Mouse (Mus musculus) liver, embryonic 14.5 days (tissue): ENCODE data around the gene Il10ra. TPM values are rescaled to one million over a fixed set of nuclear protein-coding genes. Genes with fewer than 3 reads are reported as not detected.

ENCODE experiments used
- ATAC-seq: fragments of 200-750 bp; cut with Nextera tagmentation; 2 replicates; pipeline ENCODE4 v1.8.0; 2017; ENCODE audit warnings: moderate number of reproducible peaks, mild to moderate bottlenecking, moderate library complexity; ENCODE audit not compliant: insufficient read depth
- DNase-seq, 3 experiments: peaks; one replicate each; pipeline ENCODE4 v3.0.0-alpha.2; 2012 to 2013; ENCODE audit warnings: low read depth in 3 of 3, low spot score in 3 of 3
- H3K27ac ChIP-seq: fragments of 300-500 bp; sonication (generic); 2 replicates; pipeline ENCODE4 v1.5.1; 2014; ENCODE audit warnings: moderate library complexity, mild to moderate bottlenecking, control low read depth, inconsistent platforms
- H3K27me3 ChIP-seq: fragments of 300-500 bp; sonication (generic); 2 replicates; pipeline ENCODE4 v1.6.1; 2014; ENCODE audit warnings: mild to moderate bottlenecking, low read length, moderate library complexity; ENCODE audit not compliant: control insufficient read depth, insufficient read depth
- H3K36me3 ChIP-seq: fragments of 300-500 bp; sonication (generic); replicated peaks from 2 replicates; pipeline ENCODE4 v1.6.1; 2014; ENCODE audit warnings: low read depth; ENCODE audit not compliant: control insufficient read depth, insufficient read depth
- H3K4me1 ChIP-seq, 2 experiments: fragments of 200-500 bp in 1 of 2; fragments of 300-500 bp in 1 of 2; sonication (generic) in 1 of 2; replicated peaks; 2 replicates each; pipeline ENCODE4 v1.6.1; 2012 to 2014; ENCODE audit warnings: antibody characterized with exemption in 1 of 2, inconsistent platforms in 1 of 2, low read length in 1 of 2; ENCODE audit not compliant: control insufficient read depth in 2 of 2, insufficient read depth in 2 of 2
- H3K4me2 ChIP-seq: fragments of 300-500 bp; sonication (generic); 2 replicates; pipeline ENCODE4 v1.6.1; 2014; ENCODE audit warnings: low read depth, mild to moderate bottlenecking, control low read depth, moderate library complexity
- H3K4me3 ChIP-seq, 2 experiments: fragments of 200-500 bp in 1 of 2; fragments of 300-500 bp in 1 of 2; sonication (generic) in 1 of 2; 2 replicates each; pipeline ENCODE4 v1.5.1; 2012 to 2014; ENCODE audit warnings: low read depth in 2 of 2, low read length in 2 of 2, mild to moderate bottlenecking in 2 of 2, control low read depth in 1 of 2, inconsistent platforms in 1 of 2, moderate library complexity in 1 of 2; ENCODE audit not compliant: insufficient read depth in 1 of 2
- H3K9ac ChIP-seq: fragments of 300-500 bp; sonication (generic); replicated peaks from 2 replicates; pipeline ENCODE4 v1.6.1; 2014; ENCODE audit warnings: mild to moderate bottlenecking, control low read depth, moderate library complexity
- H3K9me3 ChIP-seq: fragments of 300-500 bp; sonication (generic); 2 replicates; pipeline ENCODE4 v1.6.1; 2016; ENCODE audit warnings: low read length, mixed read lengths; ENCODE audit not compliant: control insufficient read depth
- CTCF ChIP-seq: IDR thresholded peaks from 2 replicates; pipeline ENCODE4 v1.5.1; 2016; ENCODE audit warnings: antibody characterized with exemption, low read depth, control low read depth
- EP300 ChIP-seq: IDR thresholded peaks from 2 replicates; pipeline ENCODE4 v1.6.1; 2016; ENCODE audit warnings: antibody characterized with exemption, low read depth
- WGBS: fragments of 180-500 bp; shearing (Covaris S2); extraction: QIAGEN DNeasy Blood & Tissue Kit; methylation state at CpG from one replicate; pipeline ENCODE4 v1.1.7; 2014; ENCODE audit not compliant: insufficient replicate concordance; 5-methylcytosine and 5-hydroxymethylcytosine counted together
- polyA plus RNA-seq, 2 experiments: library from polyadenylated mRNA; depleted of rRNA in 1 of 2; stranded (reverse) in 1 of 2; unstranded in 1 of 2; fragments of >200 nt; fragmentation: Nextera tagmentation in 1 of 2; extraction: Ambion mirVana in 1 of 2; gene quantifications; 2 replicates each; pipeline versions ENCODE4 v1.2.1 to v1.2.3; 2012 to 2014

Gene Il10ra
- polyA plus RNA-seq (2012; rRNA removed): 1.2 and 1.4 TPM in 2 replicates
- 1.2 and 1.3 TPM in 2 replicates for polyA plus RNA-seq (2014; fragmentation: Nextera tagmentation; extraction: Ambion mirVana)

GRCm38 (mm10) chr9:45268597-45269325 is at the start of gene Il10ra:
TSS of gene Il10ra (minus strand) at chr9:45269149.
- no peak within 1 kb of the TSS for H3K27ac ChIP-seq
- peak within 1 kb of the TSS; percentile 35 for H3K4me2 ChIP-seq
- peaks cover 12% of the 10 kb centered on the region for H3K27me3 ChIP-seq
- WGBS: 3% methylated on average over 36 of the region's 36 CpGs
- DNase-seq: no peak
- peaks cover 0 to 9% of the 10 kb centered on the region in 2 experiments; a peak in 2 of 4 replicates for H3K4me1 ChIP-seq
- no peak within 1 kb of the TSS for H3K9ac ChIP-seq
- H3K4me3 ChIP-seq: peak within 1 kb of the TSS; percentile 35 to 36
- no peaks in the 10 kb centered on the region for H3K36me3 ChIP-seq
- no peaks in the 10 kb centered on the region for H3K9me3 ChIP-seq
- no peak for ATAC-seq
- TF ChIP-seq EP300 (no peak), CTCF (no peak)

- DNase-seq (no peak), ATAC-seq (no peak)
- H3K36me3 ChIP-seq: no peaks in the 10 kb centered on the region
- WGBS: 68% methylated on average over 3 of the region's 3 CpGs
- no peak overlapping the region for H3K4me2 ChIP-seq
- no peak overlapping the region for H3K4me3 ChIP-seq
- TF ChIP-seq EP300: no peak
- no peak for TF ChIP-seq CTCF
- H3K27ac ChIP-seq: no peak overlapping the region
- no peaks in the 10 kb centered on the region for H3K4me1 ChIP-seq
- no peak overlapping the region for H3K9ac ChIP-seq
- H3K9me3 ChIP-seq: no peaks in the 10 kb centered on the region
- H3K27me3 ChIP-seq: no peaks in the 10 kb centered on the region
Measured at GRCm38 (mm10) chr9:45317635-45318034, 48.7 kb upstream of the Il10ra start.

GRCm38 (mm10) chr9:45313913-45314312 is 45.0 kb upstream of the Il10ra start:
- no peaks in the 10 kb centered on the region for H3K4me1 ChIP-seq
- TF ChIP-seq EP300: no peak
- TF ChIP-seq CTCF: no peak
- 37% methylated on average over 3 of the region's 3 CpGs for WGBS
- DNase-seq: no peak
- no peak overlapping the region for H3K4me2 ChIP-seq
- no peaks in the 10 kb centered on the region for H3K27me3 ChIP-seq
- H3K36me3 ChIP-seq: no peaks in the 10 kb centered on the region
- no peak overlapping the region for H3K27ac ChIP-seq
- no peak overlapping the region for H3K9ac ChIP-seq
- H3K9me3 ChIP-seq: no peaks in the 10 kb centered on the region
- no peak overlapping the region for H3K4me3 ChIP-seq
- no peak for ATAC-seq

- Histone ChIP-seq H3K27ac (no peak overlapping the region), H3K9me3 (no peaks in the 10 kb centered on the region), H3K27me3 (no peaks in the 10 kb centered on the region), H3K4me1 (no peaks in the 10 kb centered on the region), H3K36me3 (no peaks in the 10 kb centered on the region), H3K4me3 (no peak overlapping the region), H3K4me2 (no peak overlapping the region), H3K9ac (no peak overlapping the region)
- ATAC-seq (no peak), DNase-seq (no peak)
- TF ChIP-seq EP300 (no peak), CTCF (no peak)
- 68% methylated on average over 6 of the region's 6 CpGs for WGBS
Measured at GRCm38 (mm10) chr9:45311858-45312257, 42.9 kb upstream of the Il10ra start.

GRCm38 (mm10) chr9:45308521-45308920 is 39.6 kb upstream of the Il10ra start:
- Histone ChIP-seq H3K4me2 (no peak overlapping the region), H3K4me1 (no peaks in the 10 kb centered on the region), H3K9ac (no peak overlapping the region), H3K27me3 (no peaks in the 10 kb centered on the region), H3K9me3 (no peaks in the 10 kb centered on the region), H3K4me3 (no peak overlapping the region), H3K27ac (no peak overlapping the region), H3K36me3 (no peaks in the 10 kb centered on the region)
- no peak for DNase-seq
- 61% methylated on average over 5 of the region's 5 CpGs for WGBS
- TF ChIP-seq EP300: no peak
- no peak for TF ChIP-seq CTCF
- ATAC-seq: no peak
